Mouse (Mus musculus) kidney, embryonic 16.5 days (tissue): ENCODE results near the gene Popdc2. TPM values are rescaled to one million over a fixed set of nuclear protein-coding genes. Genes with fewer than 3 reads are reported as not detected.

Source experiments
- ATAC-seq: fragments of 200-750 bp; cut with Nextera tagmentation; 2 replicates; pipeline ENCODE4 v1.8.0; 2017; ENCODE audit warnings: moderate TSS enrichment; ENCODE audit not compliant: low FRiP score, low TSS enrichment
- H3K27ac ChIP-seq: fragments of 300-500 bp; sonication (generic); 2 replicates; pipeline ENCODE4 v1.5.1; 2014; ENCODE audit warnings: low read length
- H3K27me3 ChIP-seq: fragments of 300-500 bp; sonication (generic); 2 replicates; pipeline ENCODE4 v1.6.1; 2014; ENCODE audit warnings: low read length, control low read depth, mixed read lengths; ENCODE audit not compliant: insufficient read depth
- H3K36me3 ChIP-seq: fragments of 300-500 bp; sonication (generic); 2 replicates; pipeline ENCODE4 v1.6.1; 2014; ENCODE audit warnings: low read length, control low read depth, mixed read lengths; ENCODE audit not compliant: insufficient read depth
- H3K4me1 ChIP-seq: fragments of 300-500 bp; sonication (generic); 2 replicates; pipeline ENCODE4 v1.6.1; 2014; ENCODE audit warnings: low read length, control low read depth, mixed read lengths; ENCODE audit not compliant: insufficient read depth
- H3K4me2 ChIP-seq: fragments of 300-500 bp; sonication (generic); replicated peaks from 2 replicates; pipeline ENCODE4 v1.6.1; 2014; ENCODE audit warnings: low read depth, low read length
- H3K4me3 ChIP-seq: fragments of 300-500 bp; sonication (generic); 2 replicates; pipeline ENCODE4 v1.5.1; 2014; ENCODE audit warnings: mild to moderate bottlenecking, low read length
- H3K9ac ChIP-seq: fragments of 300-500 bp; sonication (generic); replicated peaks from 2 replicates; pipeline ENCODE4 v1.6.1; 2014; ENCODE audit warnings: low read length
- H3K9me3 ChIP-seq: fragments of 300-500 bp; sonication (generic); 2 replicates; pipeline ENCODE4 v1.6.1; 2016; ENCODE audit warnings: low read length, control low read depth
- WGBS: fragments of 180-500 bp; shearing (Covaris S2); extraction: QIAGEN DNeasy Blood & Tissue Kit; methylation state at CpG from one replicate; pipeline ENCODE4 v1.1.7; 2014; 5-methylcytosine and 5-hydroxymethylcytosine counted together
- polyA plus RNA-seq: library from polyadenylated mRNA; unstranded; fragments of >200 nt; fragmentation: Nextera tagmentation; extraction: Ambion mirVana; gene quantifications from 2 replicates; pipeline ENCODE4 v1.2.1, GENCODE M21; 2015

Gene Popdc2
- polyA plus RNA-seq, 1 experiment from 2014 or later = 6.7 TPM

DNA sequence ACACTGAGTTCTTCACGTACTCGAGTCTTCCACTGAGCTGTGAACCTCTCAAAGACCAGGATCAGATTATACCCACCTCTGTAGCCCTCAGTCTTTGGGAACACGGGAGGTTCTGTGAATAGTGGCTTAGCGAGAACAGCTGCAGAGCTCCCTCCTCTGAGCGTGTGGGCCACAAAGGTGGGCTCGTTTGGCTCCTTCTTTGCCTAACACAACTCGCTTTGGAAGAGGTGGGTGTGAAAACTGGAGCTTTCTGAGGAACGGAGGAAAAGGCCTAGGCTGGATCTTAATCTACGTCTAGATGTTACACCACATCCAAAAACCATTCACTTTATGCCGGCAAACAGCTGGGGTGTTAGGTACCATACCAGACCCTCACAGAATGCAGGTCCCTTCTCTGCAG lies 3.4 kb downstream of the Popdc2 start:
- H3K4me1 ChIP-seq = no peaks in the 10 kb centered on the region
- WGBS = 87% methylated on average over 10 of the region's 10 CpGs
- H3K27ac ChIP-seq = no peak overlapping the region
- no peaks in the 10 kb centered on the region for H3K27me3 ChIP-seq
- no peak for ATAC-seq
- H3K4me2 ChIP-seq = no peak overlapping the region
- no peak overlapping the region for H3K4me3 ChIP-seq
- no peak overlapping the region for H3K9ac ChIP-seq
- H3K36me3 ChIP-seq = no peaks in the 10 kb centered on the region
- no peaks in the 10 kb centered on the region for H3K9me3 ChIP-seq

- Histone ChIP-seq H3K4me3 (no peak overlapping the region), H3K9me3 (no peaks in the 10 kb centered on the region), H3K4me1 (no peaks in the 10 kb centered on the region), H3K27me3 (no peaks in the 10 kb centered on the region), H3K9ac (no peak overlapping the region), H3K27ac (no peak overlapping the region), H3K36me3 (no peaks in the 10 kb centered on the region), H3K4me2 (no peak overlapping the region)
- whole genome bisulfite sequencing = 67% methylated on average over 4 of the region's 4 CpGs
- no peak for ATAC-seq
Observed at GRCm38 (mm10) chr16:38366231-38366630, 4.2 kb downstream of the Popdc2 start.

GRCm38 (mm10) chr16:38368336-38368735 lies 6.3 kb downstream of the Popdc2 start:
- WGBS = 45% methylated on average over 10 of the region's 10 CpGs
- H3K4me1 ChIP-seq = no peaks in the 10 kb centered on the region
- peak; percentile 76; the same call in 1 of the 2 replicates for ATAC-seq
- no peaks in the 10 kb centered on the region for H3K9me3 ChIP-seq
- no peaks in the 10 kb centered on the region for H3K27me3 ChIP-seq
- H3K4me3 ChIP-seq = no peak overlapping the region
- no peak overlapping the region for H3K9ac ChIP-seq
- no peaks in the 10 kb centered on the region for H3K36me3 ChIP-seq
- H3K27ac ChIP-seq = no peak overlapping the region
- H3K4me2 ChIP-seq = no peak overlapping the region

DNA sequence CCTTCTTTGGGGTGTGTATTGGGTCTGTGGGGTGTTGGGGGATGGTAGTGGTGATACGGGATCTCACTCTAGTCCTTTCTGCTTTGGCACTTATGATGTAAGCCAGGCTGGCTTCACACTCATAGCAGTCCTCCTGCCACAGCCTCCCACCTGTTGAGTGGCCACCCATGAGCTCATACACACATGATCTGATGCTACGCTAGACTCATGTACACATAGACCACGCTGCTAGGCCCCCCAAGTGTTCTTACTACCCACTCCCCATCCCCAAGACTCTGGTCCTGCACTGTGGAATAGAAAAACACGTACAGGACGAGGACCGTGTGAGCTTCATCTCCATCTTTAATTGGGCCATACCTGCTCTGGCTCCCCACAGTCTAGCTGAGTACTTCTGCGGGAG lies 7.0 kb downstream of the Popdc2 start:
- H3K9ac ChIP-seq = no peak overlapping the region
- no peak overlapping the region for H3K4me3 ChIP-seq
- H3K27me3 ChIP-seq = no peaks in the 10 kb centered on the region
- no peak overlapping the region for H3K27ac ChIP-seq
- H3K36me3 ChIP-seq = no peaks in the 10 kb centered on the region
- ATAC-seq = peak; percentile 51; the same call in 1 of the 2 replicates
- WGBS = 90% methylated on average over 7 of the region's 7 CpGs
- H3K4me2 ChIP-seq = no peak overlapping the region
- H3K4me1 ChIP-seq = no peaks in the 10 kb centered on the region
- no peaks in the 10 kb centered on the region for H3K9me3 ChIP-seq

DNA sequence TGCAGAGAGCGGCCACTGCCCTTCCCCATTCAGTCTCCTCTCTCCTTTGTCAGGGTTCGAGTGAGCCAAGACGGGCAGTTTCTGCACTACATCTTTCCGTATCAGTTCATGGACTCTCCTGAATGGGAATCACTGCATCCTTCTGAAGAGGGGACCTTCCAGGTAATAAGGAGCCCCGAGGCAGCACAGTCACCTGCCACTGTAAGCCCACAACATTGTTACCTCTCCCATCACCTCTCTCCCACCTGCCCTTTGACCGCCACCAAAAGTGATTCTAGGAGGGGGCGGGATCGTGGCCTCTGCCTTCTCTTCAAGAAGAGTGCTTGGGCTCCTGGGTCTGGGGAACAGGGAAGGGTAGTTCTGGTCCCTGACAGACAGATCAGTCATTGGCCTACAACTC lies 7.4 kb downstream of the Popdc2 start:
- H3K36me3 ChIP-seq = no peaks in the 10 kb centered on the region
- no peaks in the 10 kb centered on the region for H3K9me3 ChIP-seq
- H3K4me3 ChIP-seq = no peak overlapping the region
- ATAC-seq = no peak
- H3K9ac ChIP-seq = no peak overlapping the region
- no peaks in the 10 kb centered on the region for H3K27me3 ChIP-seq
- H3K27ac ChIP-seq = no peak overlapping the region
- no peaks in the 10 kb centered on the region for H3K4me1 ChIP-seq
- 87% methylated on average over 8 of the region's 8 CpGs for WGBS
- no peak overlapping the region for H3K4me2 ChIP-seq

- Histone ChIP-seq H3K4me3 (no peak overlapping the region), H3K27ac (no peak overlapping the region), H3K36me3 (no peaks in the 10 kb centered on the region), H3K4me1 (no peaks in the 10 kb centered on the region), H3K4me2 (no peak overlapping the region), H3K27me3 (no peaks in the 10 kb centered on the region), H3K9ac (no peak overlapping the region), H3K9me3 (no peaks in the 10 kb centered on the region)
- 79% methylated on average over 4 of the region's 4 CpGs for WGBS
- no peak for ATAC-seq
Observed at GRCm38 (mm10) chr16:38369992-38370484, 8.0 kb downstream of the Popdc2 start.

DNA sequence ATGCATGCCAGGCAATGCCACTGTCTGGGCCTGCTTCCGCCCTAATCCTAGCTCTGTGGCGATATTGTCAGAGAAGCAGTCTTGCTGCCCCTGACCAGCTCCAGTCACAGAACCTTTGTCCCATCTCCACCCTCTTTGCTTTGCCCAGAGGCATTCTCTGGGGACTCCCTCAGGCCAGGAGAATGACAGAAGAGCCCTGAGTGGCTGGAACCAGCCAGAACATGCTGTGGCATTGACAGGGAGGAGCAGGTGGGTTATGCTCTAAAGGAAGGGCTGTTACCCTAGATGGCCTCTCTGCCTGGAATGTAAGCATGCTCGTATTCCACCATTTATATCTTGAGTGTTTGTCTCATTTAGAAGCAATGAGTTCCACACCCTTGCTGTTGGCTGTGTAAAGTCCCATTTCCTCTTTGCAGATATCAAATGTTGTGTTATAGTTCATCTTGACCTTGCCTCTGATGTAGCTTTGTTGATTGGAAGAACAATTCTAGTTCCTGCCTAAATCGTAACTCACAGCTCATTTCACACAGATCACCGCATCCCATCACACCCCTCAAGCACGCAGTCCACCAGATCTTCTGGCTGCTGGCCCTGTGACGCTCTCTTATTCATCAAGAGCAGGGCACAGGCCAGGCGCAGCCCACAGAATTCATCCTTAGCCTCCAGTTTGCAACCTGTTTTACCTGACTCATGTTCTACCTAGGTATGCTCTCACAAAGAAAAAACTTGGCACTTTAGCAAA lies 8.8 kb downstream of the Popdc2 start:
- no peak overlapping the region for H3K4me3 ChIP-seq
- H3K9me3 ChIP-seq = no peaks in the 10 kb centered on the region
- ATAC-seq = no peak
- no peak overlapping the region for H3K27ac ChIP-seq
- no peaks in the 10 kb centered on the region for H3K36me3 ChIP-seq
- 64% methylated on average over 8 of the region's 8 CpGs for WGBS
- no peak overlapping the region for H3K4me2 ChIP-seq
- H3K27me3 ChIP-seq = no peaks in the 10 kb centered on the region
- no peaks in the 10 kb centered on the region for H3K4me1 ChIP-seq
- H3K9ac ChIP-seq = no peak overlapping the region

- no peak overlapping the region for H3K4me2 ChIP-seq
- no peak overlapping the region for H3K9ac ChIP-seq
- no peaks in the 10 kb centered on the region for H3K27me3 ChIP-seq
- ATAC-seq = no peak
- no peak overlapping the region for H3K4me3 ChIP-seq
- WGBS = 75% methylated on average over 15 of the region's 15 CpGs
- H3K27ac ChIP-seq = no peak overlapping the region
- peaks cover 3% of the 10 kb centered on the region; the same call in 1 of the 2 replicates for H3K4me1 ChIP-seq
- H3K9me3 ChIP-seq = no peaks in the 10 kb centered on the region
- H3K36me3 ChIP-seq = no peaks in the 10 kb centered on the region
Observed at GRCm38 (mm10) chr16:38371705-38372296, 9.8 kb downstream of the Popdc2 start.

- Histone ChIP-seq H3K36me3 (no peaks in the 10 kb centered on the region), H3K9ac (no peak overlapping the region), H3K9me3 (no peaks in the 10 kb centered on the region), H3K27ac (no peak overlapping the region), H3K4me1 (peaks cover 6% of the 10 kb centered on the region; the same call in 1 of the 2 replicates), H3K27me3 (no peaks in the 10 kb centered on the region), H3K4me2 (no peak overlapping the region), H3K4me3 (no peak overlapping the region)
- ATAC-seq = no peak
- 87% methylated on average over 4 of the region's 4 CpGs for WGBS
Observed at GRCm38 (mm10) chr16:38372876-38373275, 10.9 kb downstream of the Popdc2 start.

GRCm38 (mm10) chr16:38373439-38373838 lies 11.4 kb downstream of the Popdc2 start:
- no peak overlapping the region for H3K9ac ChIP-seq
- H3K4me1 ChIP-seq = peaks cover 6% of the 10 kb centered on the region; the same call in 1 of the 2 replicates
- no peaks in the 10 kb centered on the region for H3K36me3 ChIP-seq
- no peaks in the 10 kb centered on the region for H3K27me3 ChIP-seq
- H3K27ac ChIP-seq = no peak overlapping the region
- ATAC-seq = no peak
- no peak overlapping the region for H3K4me2 ChIP-seq
- H3K9me3 ChIP-seq = no peaks in the 10 kb centered on the region
- WGBS = 85% methylated on average over 10 of the region's 10 CpGs
- no peak overlapping the region for H3K4me3 ChIP-seq
